Mouse (Mus musculus) heart, embryonic 13.5 days (tissue): ENCODE measurements around the gene Ube2n. TPM values are rescaled to one million over a fixed set of nuclear protein-coding genes. Genes with fewer than 3 reads are reported as not detected.

Experiments used
- ATAC-seq: fragments of 200-750 bp; cut with Nextera tagmentation; 2 replicates; pipeline ENCODE4 v1.8.0; 2017; ENCODE audit warnings: moderate TSS enrichment; ENCODE audit not compliant: insufficient number of reproducible peaks, low FRiP score, low TSS enrichment; ENCODE audit errors: extremely low read depth
- H3K27ac ChIP-seq: fragments of 300-500 bp; sonication (generic); replicated peaks from 2 replicates; pipeline ENCODE4 v1.5.1; 2015; ENCODE audit warnings: moderate library complexity, mild to moderate bottlenecking, inconsistent platforms
- H3K27me3 ChIP-seq: fragments of 300-500 bp; sonication (generic); replicated peaks from 2 replicates; pipeline ENCODE4 v1.6.1; 2015; ENCODE audit warnings: mild to moderate bottlenecking, inconsistent platforms
- H3K36me3 ChIP-seq: fragments of 300-500 bp; sonication (generic); 2 replicates; pipeline ENCODE4 v1.6.1; 2015; ENCODE audit warnings: mild to moderate bottlenecking, inconsistent platforms
- H3K4me1 ChIP-seq: fragments of 300-500 bp; sonication (generic); 2 replicates; pipeline ENCODE4 v1.6.1; 2015; ENCODE audit warnings: inconsistent platforms
- H3K4me2 ChIP-seq: fragments of 300-500 bp; sonication (generic); 2 replicates; pipeline ENCODE4 v1.6.1; 2015; ENCODE audit warnings: inconsistent platforms, mild to moderate bottlenecking, moderate library complexity
- H3K4me3 ChIP-seq: fragments of 300-500 bp; sonication (generic); 2 replicates; pipeline ENCODE4 v1.5.1; 2015; ENCODE audit warnings: moderate library complexity, mild to moderate bottlenecking, inconsistent platforms
- H3K9ac ChIP-seq: fragments of 300-500 bp; sonication (generic); 2 replicates; pipeline ENCODE4 v1.6.1; 2015; ENCODE audit warnings: inconsistent platforms, mild to moderate bottlenecking, moderate library complexity
- H3K9me3 ChIP-seq: fragments of 300-500 bp; sonication (generic); 2 replicates; pipeline ENCODE4 v1.6.1; 2016; ENCODE audit warnings: inconsistent platforms
- WGBS: fragments of 180-500 bp; shearing (Covaris S2); methylation state at CpG from one replicate; pipeline ENCODE4 v1.1.7; 2015; ENCODE audit warnings: mixed read lengths; 5-methylcytosine and 5-hydroxymethylcytosine counted together
- polyA plus RNA-seq: library from polyadenylated mRNA; unstranded; fragments of >200 nt; fragmentation: Nextera tagmentation; extraction: Ambion mirVana; gene quantifications from 2 replicates; pipeline ENCODE4 v1.2.1, GENCODE M21; 2015

The Ube2n gene
- polyA plus RNA-seq, 1 experiment from 2014 or later: 248 TPM

DNA sequence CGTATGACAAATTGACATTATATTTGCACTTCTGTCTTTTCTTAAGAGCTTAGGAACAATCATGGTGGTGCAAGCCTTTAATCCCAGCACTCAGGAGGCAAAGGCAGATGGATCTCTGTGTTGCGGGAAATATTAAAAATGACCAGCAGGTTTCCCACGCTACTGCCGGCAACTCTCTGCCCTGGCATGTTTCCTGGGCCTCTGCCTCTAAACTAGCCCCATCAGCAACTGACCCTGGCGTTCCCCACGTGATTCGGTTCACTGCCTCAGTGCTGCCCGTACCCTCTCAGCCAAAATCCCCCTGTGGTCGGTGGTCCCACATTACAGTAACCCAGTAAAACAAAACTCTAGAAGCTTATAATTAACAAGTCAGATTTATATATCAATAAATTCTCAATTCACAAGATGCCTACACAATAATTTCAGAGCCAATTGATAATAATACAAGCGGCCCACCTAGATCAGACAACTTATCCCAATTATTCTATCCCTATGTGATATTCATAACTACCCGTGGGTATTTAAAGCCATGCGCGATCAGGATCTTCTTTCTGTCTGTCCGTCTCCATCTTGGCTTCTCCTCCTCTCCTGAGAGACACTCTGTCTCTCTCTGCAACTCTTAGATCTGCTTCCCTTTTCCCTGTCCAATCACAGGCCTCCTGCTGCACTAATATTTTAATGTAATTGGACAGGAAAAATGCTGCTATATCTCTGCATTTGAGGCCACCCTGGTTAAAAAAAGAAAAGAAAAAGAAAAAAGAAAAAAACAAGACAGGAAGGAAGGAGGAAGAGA lies 11.3 kb upstream of the Ube2n start:
- ATAC-seq: no peak
- 79% methylated on average over 14 of the region's 14 CpGs for WGBS
- no peaks in the 10 kb centered on the region for H3K9me3 ChIP-seq

DNA sequence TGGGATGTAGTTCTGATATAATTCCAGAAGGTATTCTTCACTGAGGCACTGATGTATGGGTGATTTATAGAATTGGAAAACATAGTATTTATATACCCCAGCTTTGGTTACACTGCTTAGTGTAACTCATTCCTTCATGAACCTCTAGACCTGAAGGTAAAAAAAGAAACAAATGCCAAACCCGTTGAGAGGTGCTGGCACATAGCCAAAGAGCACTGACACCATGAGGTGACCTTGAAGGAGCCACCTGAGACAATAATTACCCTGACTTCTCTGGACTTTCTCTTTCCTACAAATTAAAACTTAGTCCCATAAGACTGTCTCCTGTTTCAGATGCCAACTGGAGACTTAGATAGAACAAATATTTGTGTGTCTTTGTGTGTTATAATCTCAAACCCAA lies 10.6 kb upstream of the Ube2n start:
- Histone ChIP-seq H3K27me3 (no peaks in the 10 kb centered on the region), H3K27ac (no peak overlapping the region), H3K4me3 (no peak overlapping the region), H3K9ac (no peak overlapping the region), H3K36me3 (no peaks in the 10 kb centered on the region), H3K4me2 (no peak overlapping the region), H3K4me1 (peaks cover 12% of the 10 kb centered on the region), H3K9me3 (no peaks in the 10 kb centered on the region)
- WGBS: 10% methylated on average over 1 of the region's 1 CpGs
- no peak for ATAC-seq

More for the DNA sequence above, 11.3 kb upstream of the Ube2n start:
- Histone ChIP-seq H3K27me3 (no peaks in the 10 kb centered on the region), H3K27ac (no peak overlapping the region), H3K4me2 (no peak overlapping the region), H3K4me1 (peaks cover 12% of the 10 kb centered on the region), H3K36me3 (peaks cover 5% of the 10 kb centered on the region), H3K9ac (no peak overlapping the region), H3K4me3 (no peak overlapping the region)

DNA sequence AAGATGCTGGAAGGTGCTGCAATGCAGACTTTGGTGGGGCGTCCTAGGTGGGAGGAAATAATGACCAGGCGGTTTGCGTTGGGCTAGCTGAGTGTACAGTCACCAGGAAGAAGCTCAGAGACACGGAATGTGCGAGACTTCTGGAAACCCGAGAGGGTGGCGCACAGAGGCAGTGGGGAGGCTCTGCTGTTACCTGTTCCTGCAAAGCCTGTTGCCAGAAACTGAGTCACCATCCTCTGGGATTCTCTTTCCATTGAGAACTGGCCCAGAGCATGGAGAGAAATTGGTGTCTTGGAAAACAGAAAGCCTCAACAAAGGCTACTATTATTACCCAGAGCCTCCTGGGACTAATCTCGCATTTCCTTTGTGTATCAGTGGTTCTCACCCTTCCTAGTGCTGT lies 6.8 kb upstream of the Ube2n start:
- 83% methylated on average over 8 of the region's 8 CpGs for WGBS
- no peak for ATAC-seq
- no peak overlapping the region for H3K27ac ChIP-seq

GRCm38 (mm10) chr10:95508793-95509192 lies 6.2 kb upstream of the Ube2n start:
- Histone ChIP-seq H3K27me3 (no peaks in the 10 kb centered on the region), H3K9me3 (no peaks in the 10 kb centered on the region), H3K4me2 (no peak overlapping the region), H3K4me3 (no peak overlapping the region), H3K9ac (no peak overlapping the region), H3K36me3 (no peaks in the 10 kb centered on the region), H3K4me1 (peaks cover 4% of the 10 kb centered on the region), H3K27ac (no peak overlapping the region)
- no peak for ATAC-seq
- 70% methylated on average over 6 of the region's 6 CpGs for WGBS

More for the DNA sequence above, 6.8 kb upstream of the Ube2n start:
- Histone ChIP-seq H3K9ac (no peak overlapping the region), H3K36me3 (no peaks in the 10 kb centered on the region), H3K27me3 (no peaks in the 10 kb centered on the region), H3K4me2 (no peak overlapping the region), H3K9me3 (no peaks in the 10 kb centered on the region), H3K4me3 (no peak overlapping the region), H3K4me1 (peaks cover 3% of the 10 kb centered on the region; the same call in 1 of the 2 replicates)

GRCm38 (mm10) chr10:95509263-95509662 lies 5.7 kb upstream of the Ube2n start:
- Histone ChIP-seq H3K9ac (no peak overlapping the region), H3K4me3 (no peak overlapping the region), H3K9me3 (no peaks in the 10 kb centered on the region), H3K36me3 (no peaks in the 10 kb centered on the region), H3K4me1 (peaks cover 6% of the 10 kb centered on the region), H3K27ac (no peak overlapping the region), H3K4me2 (no peak overlapping the region), H3K27me3 (no peaks in the 10 kb centered on the region)
- WGBS: 64% methylated on average over 3 of the region's 3 CpGs
- no peak for ATAC-seq

GRCm38 (mm10) chr10:95512635-95513034 lies 2.3 kb upstream of the Ube2n start:
- no peak overlapping the region for H3K4me3 ChIP-seq
- no peak overlapping the region for H3K27ac ChIP-seq
- WGBS: 86% methylated on average over 8 of the region's 8 CpGs
- H3K27me3 ChIP-seq: no peaks in the 10 kb centered on the region
- no peak for ATAC-seq
- H3K9ac ChIP-seq: no peak overlapping the region
- no peak overlapping the region for H3K4me2 ChIP-seq
- H3K36me3 ChIP-seq: peaks cover 8% of the 10 kb centered on the region
- H3K9me3 ChIP-seq: no peaks in the 10 kb centered on the region
- peaks cover 18% of the 10 kb centered on the region for H3K4me1 ChIP-seq

- H3K9ac ChIP-seq: peak overlapping the region; percentile 98
- peak overlapping the region; percentile 99 for H3K27ac ChIP-seq
- no peaks in the 10 kb centered on the region for H3K27me3 ChIP-seq
- peak overlapping the region; percentile 80 for H3K4me2 ChIP-seq
- 36% methylated on average over 15 of the region's 15 CpGs for WGBS
- H3K36me3 ChIP-seq: peaks cover 14% of the 10 kb centered on the region
- no peaks in the 10 kb centered on the region for H3K9me3 ChIP-seq
- H3K4me3 ChIP-seq: peak overlapping the region; percentile 94
- H3K4me1 ChIP-seq: peaks cover 30% of the 10 kb centered on the region
- ATAC-seq: no peak
These were observed 983 bp upstream of the Ube2n start for GRCm38 (mm10) chr10:95513768-95514556.

DNA sequence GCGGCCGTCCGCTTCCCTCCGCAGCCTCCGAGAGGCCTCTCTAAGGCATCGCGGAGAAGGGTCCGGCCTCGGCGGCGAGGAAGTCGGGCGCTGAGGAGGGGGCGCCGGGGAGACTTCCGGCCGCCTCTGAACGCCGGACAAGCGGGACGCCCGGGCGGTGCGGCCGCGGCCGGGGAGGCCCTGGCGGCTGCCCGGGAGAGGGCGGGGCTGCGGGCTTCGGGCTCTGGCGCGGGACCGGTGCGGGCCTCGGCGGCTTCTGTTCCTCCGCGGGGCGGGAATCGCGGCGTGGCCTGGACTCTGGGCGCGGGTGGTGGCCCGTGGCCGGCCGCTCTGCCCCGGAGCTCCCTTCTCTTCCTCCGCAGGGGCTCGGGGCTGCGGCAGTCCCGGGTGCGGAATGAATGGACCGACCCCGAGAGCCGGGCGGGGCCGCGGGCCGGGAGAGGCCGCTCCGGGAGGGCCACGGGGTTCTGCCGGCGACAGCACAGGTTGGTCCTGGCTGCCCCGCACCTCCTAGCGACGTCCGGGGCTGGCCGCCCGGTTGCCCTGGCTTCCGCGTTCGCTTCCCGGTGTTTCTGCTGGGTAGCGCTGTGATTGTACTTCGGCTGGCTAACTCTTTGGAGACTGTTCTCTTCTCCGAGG lies 467 bp downstream of the Ube2n start:
- H3K36me3 ChIP-seq: peaks cover 19% of the 10 kb centered on the region

DNA sequence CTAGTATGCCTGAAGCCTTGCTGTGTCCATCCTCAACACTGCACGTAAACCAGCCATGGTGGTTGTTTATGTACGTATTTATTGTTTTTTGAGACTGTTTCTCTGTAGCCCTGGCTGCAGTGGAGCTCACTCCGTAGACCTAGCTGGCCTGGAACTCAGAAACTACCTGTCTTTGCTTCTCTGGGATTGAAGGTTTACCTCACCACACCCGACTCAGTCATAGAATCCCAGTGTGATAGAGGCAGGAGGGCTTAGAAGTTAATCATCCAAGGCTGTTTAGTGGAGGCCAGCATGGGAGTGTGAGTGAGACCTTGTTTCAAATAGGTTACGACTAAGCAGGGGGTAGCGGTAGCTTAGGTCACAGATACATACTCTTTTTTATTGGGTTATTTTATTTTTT lies 2.7 kb downstream of the Ube2n start:
- H3K9me3 ChIP-seq: no peaks in the 10 kb centered on the region
- 0 out of 2 replicates have a peak overlapping the region, but pooled peaks have one; percentile 6 for H3K9ac ChIP-seq
- ATAC-seq: no peak
- 88% methylated on average over 6 of the region's 6 CpGs for WGBS
- no peaks in the 10 kb centered on the region for H3K27me3 ChIP-seq
- H3K4me3 ChIP-seq: no peak overlapping the region
- peaks cover 43% of the 10 kb centered on the region for H3K4me1 ChIP-seq
- H3K4me2 ChIP-seq: no peak overlapping the region
- peaks cover 28% of the 10 kb centered on the region for H3K36me3 ChIP-seq
- no peak overlapping the region for H3K27ac ChIP-seq

More for the DNA sequence above, 467 bp downstream of the Ube2n start:
- H3K27ac ChIP-seq: peak overlapping the region; percentile 99
- H3K4me1 ChIP-seq: peaks cover 43% of the 10 kb centered on the region
- ATAC-seq: peak; percentile 47
- peak overlapping the region; percentile 80 for H3K4me2 ChIP-seq
- no peaks in the 10 kb centered on the region for H3K9me3 ChIP-seq
- H3K9ac ChIP-seq: peak overlapping the region; percentile 98
- no peaks in the 10 kb centered on the region for H3K27me3 ChIP-seq
- peak overlapping the region; percentile 94 for H3K4me3 ChIP-seq
- WGBS: under 1% methylated on average over 64 of the region's 80 CpGs

- Histone ChIP-seq H3K27ac (peak overlapping the region; percentile 15; the same call in 1 of the 2 replicates), H3K4me1 (peaks cover 51% of the 10 kb centered on the region), H3K27me3 (no peaks in the 10 kb centered on the region), H3K9me3 (no peaks in the 10 kb centered on the region), H3K36me3 (peaks cover 11% of the 10 kb centered on the region), H3K9ac (no peak overlapping the region), H3K4me2 (no peak overlapping the region), H3K4me3 (no peak overlapping the region)
- WGBS: 51% methylated on average over 6 of the region's 6 CpGs
- no peak for ATAC-seq
These were observed 10.2 kb downstream of the Ube2n start for GRCm38 (mm10) chr10:95525037-95525675.

DNA sequence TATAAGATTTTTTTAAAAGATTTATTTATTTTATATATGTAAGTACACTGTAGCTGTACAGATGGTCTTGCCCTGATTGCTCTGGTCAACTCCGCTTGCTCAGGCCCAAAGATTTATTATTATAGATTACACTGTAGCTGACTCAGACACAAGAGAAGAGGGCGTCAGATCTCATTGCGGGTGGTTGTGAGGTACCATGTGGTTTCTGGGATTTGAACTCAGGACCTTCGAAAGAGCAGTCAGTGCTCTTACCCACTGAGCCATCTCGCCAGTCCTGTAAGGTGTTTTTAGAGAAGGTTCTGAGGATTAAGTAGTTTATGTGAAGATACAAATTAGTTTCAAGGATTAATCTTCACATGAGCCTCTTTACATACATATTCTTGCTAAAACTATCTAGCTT lies 10.9 kb downstream of the Ube2n start:
- H3K4me3 ChIP-seq: no peak overlapping the region
- H3K9me3 ChIP-seq: no peaks in the 10 kb centered on the region
- H3K27me3 ChIP-seq: no peaks in the 10 kb centered on the region
- no peak for ATAC-seq
- WGBS: 86% methylated on average over 5 of the region's 5 CpGs
- no peak overlapping the region for H3K4me2 ChIP-seq
- H3K27ac ChIP-seq: no peak overlapping the region
- H3K36me3 ChIP-seq: peaks cover 11% of the 10 kb centered on the region
- H3K4me1 ChIP-seq: peaks cover 57% of the 10 kb centered on the region
- H3K9ac ChIP-seq: no peak overlapping the region
